Mouse (Mus musculus) MEL (cell line): ENCODE data around the gene Tmod1. TPM values are rescaled to one million over a fixed set of nuclear protein-coding genes. Genes with fewer than 3 reads are reported as not detected.

Experiments
- DNase-seq: peaks from one replicate; pipeline ENCODE4 v3.0.0; 2011; ENCODE audit warnings: low read depth, low spot score
- H3K27ac ChIP-seq: 2 replicates; pipeline ENCODE4 v1.5.1; 2012; ENCODE audit warnings: low read depth, mild to moderate bottlenecking, control low read depth, low read length, moderate library complexity; ENCODE audit not compliant: control insufficient read depth
- H3K27me3 ChIP-seq, 2 experiments: fragments of 150-350 bp in 1 of 2; sonication (generic) in 1 of 2; 2 replicates each; pipeline ENCODE4 v1.6.1; 2012; ENCODE audit warnings: low read length in 2 of 2, mild to moderate bottlenecking in 2 of 2, improper control_type of control experiment in 1 of 2, moderate library complexity in 1 of 2; ENCODE audit not compliant: insufficient read depth in 2 of 2, control insufficient read depth in 1 of 2
- H3K36me3 ChIP-seq, 2 experiments: 2 replicates each; pipeline ENCODE4 v1.6.1; 2012 to 2014; ENCODE audit warnings: low read length in 2 of 2, improper control_type of control experiment in 1 of 2, inconsistent platforms in 1 of 2, mild to moderate bottlenecking in 1 of 2; ENCODE audit not compliant: insufficient read depth in 2 of 2, control insufficient read depth in 1 of 2
- H3K4me1 ChIP-seq, 2 experiments: fragments of 150-350 bp in 1 of 2; sonication (generic) in 1 of 2; 2 replicates each; pipeline ENCODE4 v1.6.1; 2012; ENCODE audit warnings: low read length in 2 of 2, improper control_type of control experiment in 1 of 2, mild to moderate bottlenecking in 1 of 2; ENCODE audit not compliant: insufficient read depth in 2 of 2, control insufficient read depth in 1 of 2
- H3K4me3 ChIP-seq, 2 experiments: fragments of 150-350 bp in 1 of 2; sonication (generic) in 1 of 2; 2 replicates each; pipeline ENCODE4 v1.5.1; 2012; ENCODE audit warnings: low read depth in 2 of 2, low read length in 2 of 2, mild to moderate bottlenecking in 2 of 2, moderate library complexity in 2 of 2, control low read depth in 1 of 2, improper control_type of control experiment in 1 of 2; ENCODE audit not compliant: control insufficient read depth in 1 of 2, insufficient read depth in 1 of 2
- H3K79me2 ChIP-seq: 2 replicates; pipeline ENCODE4 v1.6.1; 2012; ENCODE audit warnings: mild to moderate bottlenecking, low read length, moderate library complexity; ENCODE audit not compliant: control insufficient read depth, poor library complexity, insufficient read depth
- H3K9ac ChIP-seq: 2 replicates; pipeline ENCODE4 v1.6.1; 2012; ENCODE audit warnings: low read depth, mild to moderate bottlenecking, control low read depth, low read length, moderate library complexity; ENCODE audit not compliant: control insufficient read depth, poor library complexity, severe bottlenecking
- H3K9me3 ChIP-seq: fragments of 150-350 bp; sonication (generic); replicated peaks from 2 replicates; pipeline ENCODE4 v1.6.1; 2012; ENCODE audit warnings: mild to moderate bottlenecking, low read length, improper control_type of control experiment, moderate library complexity; ENCODE audit not compliant: insufficient read depth
- BHLHE40 ChIP-seq: IDR thresholded peaks from 2 replicates; pipeline ENCODE4 v1.6.1; 2012; ENCODE audit warnings: low read depth, mild to moderate bottlenecking, inconsistent platforms, low read length, improper control_type of control experiment, borderline replicate concordance
- CHD2 ChIP-seq: IDR thresholded peaks from 2 replicates; pipeline ENCODE4 v1.6.1; 2011; ENCODE audit warnings: low read length, improper control_type of control experiment
- E2F4 ChIP-seq: IDR thresholded peaks from 2 replicates; pipeline ENCODE4 v1.6.1; 2011; ENCODE audit warnings: low read depth, low read length, improper control_type of control experiment, borderline replicate concordance
- ELF1 ChIP-seq: IDR thresholded peaks from 2 replicates; pipeline ENCODE4 v1.6.1; 2014; ENCODE audit warnings: low read depth, mild to moderate bottlenecking, inconsistent platforms, low read length, improper control_type of control experiment, moderate library complexity
- GABPA ChIP-seq: IDR thresholded peaks from 2 replicates; pipeline ENCODE4 v1.6.1; 2012; ENCODE audit warnings: low read depth, mild to moderate bottlenecking, inconsistent platforms, low read length, improper control_type of control experiment, moderate library complexity
- GATA1 ChIP-seq: IDR thresholded peaks from 2 replicates; pipeline ENCODE4 v1.6.1; 2011; ENCODE audit warnings: low read depth, low read length, improper control_type of control experiment
- KAT2A ChIP-seq: conservative IDR thresholded peaks from 2 replicates; pipeline ENCODE4 v1.6.1; 2012; ENCODE audit warnings: low read depth, low read length, improper control_type of control experiment, inconsistent platforms
- MAFK ChIP-seq: IDR thresholded peaks from 2 replicates; pipeline ENCODE4 v1.6.1; 2011; ENCODE audit warnings: low read depth, mild to moderate bottlenecking, low read length, improper control_type of control experiment, borderline replicate concordance
- MAZ ChIP-seq: IDR thresholded peaks from 2 replicates; pipeline ENCODE4 v1.6.1; 2012; ENCODE audit warnings: low read depth, mild to moderate bottlenecking, inconsistent platforms, low read length, improper control_type of control experiment
- MEF2A ChIP-seq: IDR thresholded peaks from 2 replicates; pipeline ENCODE4 v1.6.1; 2014; ENCODE audit warnings: low read depth, mild to moderate bottlenecking, inconsistent platforms, low read length, improper control_type of control experiment; ENCODE audit not compliant: poor library complexity, insufficient replicate concordance, severe bottlenecking; ENCODE audit errors: extremely low read depth
- MXI1 ChIP-seq: IDR thresholded peaks from 2 replicates; pipeline ENCODE4 v1.6.1; 2011; ENCODE audit warnings: mild to moderate bottlenecking, low read depth, low read length, improper control_type of control experiment
- MYB ChIP-seq: IDR thresholded peaks from 2 replicates; pipeline ENCODE4 v1.6.1; 2011; ENCODE audit warnings: mild to moderate bottlenecking, low read depth, low read length, improper control_type of control experiment
- MYC ChIP-seq: IDR thresholded peaks from 2 replicates; pipeline ENCODE4 v1.6.1; 2011; ENCODE audit warnings: low read depth, mild to moderate bottlenecking, low read length, improper control_type of control experiment, moderate library complexity
- POLR2A ChIP-seq, 2 experiments: IDR thresholded peaks; 2 replicates each; pipeline ENCODE4 v1.6.1; 2011 to 2012; ENCODE audit warnings: low read length in 2 of 2, mild to moderate bottlenecking in 2 of 2, control low read depth in 1 of 2, improper control_type of control experiment in 1 of 2, low read depth in 1 of 2, moderate library complexity in 1 of 2; ENCODE audit not compliant: control insufficient read depth in 1 of 2, insufficient read depth in 1 of 2, poor library complexity in 1 of 2
- RAD21 ChIP-seq: IDR thresholded peaks from 2 replicates; pipeline ENCODE4 v1.6.1; 2011; ENCODE audit warnings: mild to moderate bottlenecking, low read depth, low read length, improper control_type of control experiment
- SIN3A ChIP-seq: IDR thresholded peaks from 2 replicates; pipeline ENCODE4 v1.6.1; 2012; ENCODE audit warnings: low read length, improper control_type of control experiment, inconsistent platforms
- SMC3 ChIP-seq: IDR thresholded peaks from 2 replicates; pipeline ENCODE4 v1.6.1; 2011; ENCODE audit warnings: low read depth, low read length, improper control_type of control experiment
- TAL1 ChIP-seq: IDR thresholded peaks from 2 replicates; pipeline ENCODE4 v1.6.1; 2012; ENCODE audit warnings: mild to moderate bottlenecking, inconsistent platforms, low read length, moderate library complexity, mixed read lengths
- TBP ChIP-seq: IDR thresholded peaks from 2 replicates; pipeline ENCODE4 v1.8.0; 2011; ENCODE audit warnings: low read depth, low read length, improper control_type of control experiment
- TCF12 ChIP-seq: IDR thresholded peaks from 2 replicates; pipeline ENCODE4 v1.6.1; 2014; ENCODE audit warnings: low read depth, mild to moderate bottlenecking, inconsistent platforms, low read length, improper control_type of control experiment, moderate library complexity
- UBTF ChIP-seq: IDR thresholded peaks from 2 replicates; pipeline ENCODE4 v1.6.1; 2012; ENCODE audit warnings: low read depth, mild to moderate bottlenecking, inconsistent platforms, low read length, improper control_type of control experiment, moderate library complexity, borderline replicate concordance; ENCODE audit not compliant: insufficient read depth
- ZKSCAN1 ChIP-seq: IDR thresholded peaks from 2 replicates; pipeline ENCODE4 v1.6.1; 2012; ENCODE audit warnings: low read depth, mild to moderate bottlenecking, inconsistent platforms, low read length, improper control_type of control experiment, moderate library complexity
- polyA plus RNA-seq, 2 experiments: library from polyadenylated mRNA; stranded (reverse) in 1 of 2; unstranded in 1 of 2; fragments of >175 nt in 1 of 2; fragments of >200 nt in 1 of 2; gene quantifications; 2 replicates each; pipeline versions ENCODE4 v1.2.1 to v1.2.4; 2012; ENCODE audit warnings: low replicate concordance in 2 of 2, low read depth in 1 of 2; ENCODE audit not compliant: insufficient read length in 2 of 2, insufficient read depth in 1 of 2, missing spikeins in 1 of 2
- total RNA-seq: library from RNA; depleted of rRNA; stranded (reverse); fragments of 300-350 nt; gene quantifications from 2 replicates; pipeline ENCODE4 v1.2.3, GENCODE M21; 2012

The Tmod1 gene
- total and polyA plus RNA-seq, 3 experiments = 2.3 to 8.1 TPM; not detected in 1

DNA sequence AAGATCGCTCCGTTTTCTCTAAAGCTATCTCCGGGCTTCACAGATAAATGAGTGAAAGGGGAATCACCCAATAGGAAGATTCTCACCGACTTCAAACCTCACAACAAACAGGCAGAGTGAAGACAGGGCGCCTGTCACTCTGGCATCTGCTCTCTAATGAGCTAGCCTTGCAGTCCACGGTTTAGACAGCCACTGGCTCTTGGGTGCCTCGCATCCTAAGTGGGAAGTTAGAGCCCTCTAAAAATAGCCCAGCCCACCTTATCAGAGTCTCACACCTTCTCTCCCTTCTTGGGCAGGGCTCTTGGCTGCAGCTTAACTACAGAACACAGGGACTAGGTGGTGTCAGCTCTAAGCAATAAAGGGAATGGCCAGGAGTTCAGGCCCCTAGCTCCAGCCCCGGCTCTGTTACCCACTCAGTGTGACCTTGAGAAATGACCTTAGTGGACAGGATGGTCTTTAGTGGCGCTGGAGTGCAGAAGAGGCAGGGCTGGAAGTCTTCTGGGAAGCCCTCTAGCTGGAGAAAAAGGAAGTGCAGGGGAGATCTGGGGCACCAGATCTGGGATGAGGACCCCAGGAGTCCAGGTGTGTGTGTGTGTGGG, 2.0 kb downstream of the Tmod1 start (continued):
- TF ChIP-seq ZKSCAN1 (no peak), GATA1 (peak; percentile 96), MYC (0 out of 2 replicates have a peak, but pooled peaks have one; percentile 47), MAFK (peak; percentile 59; the same call in 1 of the 2 replicates), MAZ (no peak; the same call in 1 of the 2 replicates), BHLHE40 (no peak), KAT2A (no peak), SMC3 (no peak), GABPA (no peak), ELF1 (no peak), TAL1 (peak; percentile 100), CHD2 (no peak), MYB (no peak), UBTF (no peak), E2F4 (no peak), MXI1 (peak; percentile 65), TBP (0 out of 2 replicates have a peak, but pooled peaks have one; percentile 31), MEF2A (peak; percentile 100)

GRCm38 (mm10) chr4:46041761-46042504, 3.2 kb downstream of the Tmod1 start:
- no peaks in the 10 kb centered on the region for H3K27me3 ChIP-seq
- no peaks in the 10 kb centered on the region for H3K9me3 ChIP-seq
- H3K79me2 ChIP-seq = no peaks in the 10 kb centered on the region; the same call in 1 of the 2 replicates
- H3K27ac ChIP-seq = peak overlapping the region; percentile 33
- peak; percentile 41 for DNase-seq
- peaks cover 19 to 21% of the 10 kb centered on the region in 2 experiments for H3K4me1 ChIP-seq
- peaks cover 0 to 18% of the 10 kb centered on the region in 2 experiments; a peak in 2 of 4 replicates for H3K36me3 ChIP-seq
- peak overlapping the region; percentile 7 for H3K9ac ChIP-seq
- H3K4me3 ChIP-seq = peak overlapping the region in 1 of 2 experiments; percentile 28; a peak in 2 of 4 replicates
- TF ChIP-seq POLR2A (IDR thresholded peaks at IDR 0.05; ENCODE audit: control insufficient read depth in 1 of 2, insufficient read depth in 1 of 2, low read depth in 1 of 2, low read length in 2 of 2, poor library complexity in 1 of 2) = no peak
- no peak for TF ChIP-seq RAD21
- no peak for TF ChIP-seq TCF12
- TF ChIP-seq SIN3A = 0 out of 2 replicates have a peak, but pooled peaks have one; percentile 24
